Mouse (Mus musculus): Measurements from ENCODE around the gene Ryr3.

DNA sequence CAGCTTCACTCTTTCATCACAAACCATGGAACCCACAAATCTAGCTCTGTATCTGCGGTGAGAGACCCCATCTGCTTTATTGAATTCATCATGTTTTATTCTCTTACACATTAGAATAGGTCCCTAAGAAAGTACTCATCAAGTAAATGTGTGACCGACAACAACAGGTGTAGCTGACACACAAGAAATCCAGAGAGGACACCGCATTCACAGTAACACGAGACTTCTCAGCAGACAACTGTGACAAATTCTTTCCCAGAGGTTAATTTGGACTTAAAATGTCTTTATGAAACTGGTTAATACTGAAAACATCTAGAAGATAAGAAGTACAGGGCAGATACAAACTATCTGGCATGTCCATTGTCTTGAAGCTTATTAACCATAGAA is 101.0 kb downstream of the Ryr3 start:
- TF ChIP-seq CTCF (IDR thresholded peaks at IDR 0.05; ENCODE audit: borderline replicate concordance, extremely low read depth, insufficient read depth, insufficient read length), result no peak
- no peak for TF ChIP-seq POLR2A (IDR thresholded peaks at IDR 0.05; ENCODE audit: borderline replicate concordance, extremely low read depth, insufficient read depth, insufficient read length, poor library complexity, severe bottlenecking)

Data from brain, embryonic 14.5 days (tissue).